9 mouse cellular contexts compared by ENCODE assay signal in the genomic region with DNA sequence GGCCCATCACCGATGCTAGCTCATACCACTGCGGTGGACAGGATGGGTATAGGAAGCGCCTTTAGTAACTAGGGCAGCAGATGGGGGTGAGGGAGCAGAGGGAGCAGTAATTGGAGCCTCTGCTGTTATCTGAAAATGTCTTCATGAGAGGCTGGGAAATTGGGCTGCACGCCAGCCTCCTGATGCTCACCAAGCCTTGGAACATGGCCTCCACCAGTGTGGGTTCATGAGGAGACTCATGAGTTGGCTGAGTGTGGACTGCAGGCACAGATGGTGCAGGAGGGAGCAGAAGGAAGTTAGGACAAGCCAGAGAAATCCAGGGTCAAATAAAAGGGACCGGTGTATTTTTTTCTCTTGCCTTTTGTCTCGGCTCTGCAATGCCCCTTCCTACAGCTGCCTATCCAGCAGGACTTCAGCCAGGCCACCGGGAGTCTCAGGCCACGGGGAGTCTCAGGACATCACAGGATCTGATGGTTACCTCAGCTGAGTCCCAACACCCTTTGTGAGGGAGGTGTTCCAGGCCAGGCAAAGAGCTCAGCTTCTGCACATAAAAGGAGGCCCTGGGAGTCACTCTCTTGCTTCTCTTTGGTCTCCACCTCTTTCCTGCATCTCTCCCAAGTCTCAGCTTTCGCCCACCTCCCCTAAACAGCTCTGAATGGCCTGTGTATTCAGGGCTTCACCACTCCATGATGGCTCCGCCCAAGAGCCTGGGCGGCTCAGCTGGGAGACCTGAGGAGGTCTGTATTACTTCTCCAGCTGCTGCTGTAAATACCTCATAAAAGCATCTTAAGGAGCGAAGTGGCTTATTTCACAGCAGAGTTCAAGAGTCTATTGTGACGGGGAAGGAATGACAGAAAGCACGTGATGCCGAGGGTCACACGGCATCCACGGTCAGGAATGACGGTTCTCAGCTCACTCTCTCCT. TPM values are rescaled to one million over a fixed set of nuclear protein-coding genes. Genes with fewer than 3 reads are reported as not detected.
A peak's percentile ranks its signal among the peaks of the same experiment; 100 is the strongest.
DNase-seq lines count a peak whose midpoint lies in the region; ATAC-seq lines count a peak whose summit lies in the region.
"Had no signal": no experiment of that assay in that cellular context is flagged by ENCODE, and none has a peak within 500 bp of the region (broad histone marks: within the 10 kb centered on the region; RNA-seq: fewer than 3 reads in every experiment).

No protein-coding gene starts in this region.

- 51% methylated on average over 18 of the region's 18 CpGs for WGBS in kidney, embryonic 16.5 days
- 66% methylated on average over 18 of the region's 18 CpGs for WGBS in heart, embryonic 11.5 days (ENCODE audit: insufficient replicate concordance)
- WGBS in limb, embryonic 10.5 days, result 50% methylated on average over 18 of the region's 18 CpGs

- H3K4me1 ChIP-seq in kidney, embryonic 16.5 days (ENCODE audit: insufficient read depth, low read length), result peaks cover 29% of the 10 kb centered on the region
- peaks cover 32% of the 10 kb centered on the region for H3K4me1 ChIP-seq in heart, embryonic 11.5 days (ENCODE audit: control insufficient read depth, insufficient read depth, low read length)
- H3K4me1 ChIP-seq in limb, embryonic 10.5 days, result peaks cover 46% of the 10 kb centered on the region

- H3K27me3 ChIP-seq in kidney, embryonic 16.5 days (ENCODE audit: insufficient read depth, low read length), result no peaks in the 10 kb centered on the region
- H3K27me3 ChIP-seq in heart, embryonic 11.5 days (ENCODE audit: control insufficient read depth, insufficient read depth, low read length), result no peaks in the 10 kb centered on the region
- no peaks in the 10 kb centered on the region; the same call in 1 of the 2 replicates for H3K27me3 ChIP-seq in limb, embryonic 10.5 days (ENCODE audit: low read depth, poor library complexity, severe bottlenecking)

- H3K4me2 ChIP-seq in kidney, embryonic 16.5 days (replicated peaks; ENCODE audit: low read depth, low read length), result no peak overlapping the region
- no peak overlapping the region for H3K4me2 ChIP-seq in heart, embryonic 11.5 days

- no peak overlapping the region for H3K9ac ChIP-seq in kidney, embryonic 16.5 days (replicated peaks; ENCODE audit: low read length)
- no peak overlapping the region for H3K9ac ChIP-seq in heart, embryonic 11.5 days (ENCODE audit: low read depth, low read length)

- H3K27ac ChIP-seq in kidney, embryonic 16.5 days (ENCODE audit: low read length), result no peak overlapping the region
- peak overlapping the region; percentile 46 for H3K27ac ChIP-seq in heart, embryonic 11.5 days (ENCODE audit: low read depth, low read length)
- peak overlapping the region; percentile 84 for H3K27ac ChIP-seq in limb, embryonic 10.5 days

- no peak overlapping the region for H3K4me3 ChIP-seq in kidney, embryonic 16.5 days (ENCODE audit: low read length)
- no peak overlapping the region for H3K4me3 ChIP-seq in heart, embryonic 11.5 days (ENCODE audit: low read depth, low read length)
- H3K4me3 ChIP-seq in limb, embryonic 10.5 days, result no peak overlapping the region

- no peaks in the 10 kb centered on the region for H3K36me3 ChIP-seq in kidney, embryonic 16.5 days (ENCODE audit: insufficient read depth, low read length)
- H3K36me3 ChIP-seq in heart, embryonic 11.5 days (ENCODE audit: control insufficient read depth, insufficient read depth, low read length), result no peaks in the 10 kb centered on the region
- H3K36me3 ChIP-seq in limb, embryonic 10.5 days, result no peaks in the 10 kb centered on the region
- H3K36me3 ChIP-seq: G1E had no signal

- peak; percentile 16; the same call in 1 of the 2 replicates for ATAC-seq in kidney, embryonic 16.5 days (ENCODE audit: low FRiP score, low TSS enrichment)
- ATAC-seq in heart, embryonic 11.5 days (replicated peaks; ENCODE audit: insufficient number of reproducible peaks, low FRiP score, low TSS enrichment), result no peak

- no peak for DNase-seq in kidney, adult 11 months
- peak; percentile 99 for DNase-seq in cerebellum, adult 11-12 months
- DNase-seq in limb, embryonic 10.5 days (ENCODE audit: low spot score), result no peak
- DNase-seq in ovary, postnatal 36 days (ENCODE audit: low spot score), result no peak
- DNase-seq in yolk sac, embryonic 10.5 days (ENCODE audit: low spot score), result no peak
- DNase-seq in right cerebral cortex, adult 2 months (ENCODE audit: low spot score in 2 of 2), result no peak

- H3K9me3 ChIP-seq in kidney, embryonic 16.5 days (ENCODE audit: low read length), result no peaks in the 10 kb centered on the region
- H3K9me3 ChIP-seq in heart, embryonic 11.5 days (replicated peaks; ENCODE audit: control insufficient read depth, low read length), result no peaks in the 10 kb centered on the region
- H3K9me3 ChIP-seq in limb, embryonic 10.5 days (replicated peaks), result no peaks in the 10 kb centered on the region

RNA-seq across cellular contexts. Expression of a gene that starts 23.4 kb away (rescaled TPM):
- polyA plus RNA-seq in kidney, embryonic 16.5 days (2015; fragmentation: Nextera tagmentation; extraction: Ambion mirVana), result 41.6 and 42.7 TPM in 2 replicates
- polyA plus RNA-seq in heart, embryonic 11.5 days (2014; fragmentation: Nextera tagmentation; extraction: Ambion mirVana), result 21.9 and 23.4 TPM in 2 replicates
- 7.0 and 10.8 TPM in 2 replicates for polyA plus RNA-seq in limb, embryonic 10.5 days (2016; fragmentation: Nextera tagmentation; extraction: Ambion mirVana)
- polyA plus RNA-seq: G1E had no signal

RNA-seq across cellular contexts. Expression of a gene that starts 45.8 kb away (rescaled TPM):
- 0.74 and 1.0 TPM in 2 replicates for polyA plus RNA-seq in kidney, embryonic 16.5 days (2015; fragmentation: Nextera tagmentation; extraction: Ambion mirVana)
- polyA plus RNA-seq in heart, embryonic 11.5 days (2014; fragmentation: Nextera tagmentation; extraction: Ambion mirVana), result 3.8 and 7.1 TPM in 2 replicates
- polyA plus RNA-seq in limb, embryonic 10.5 days (2016; fragmentation: Nextera tagmentation; extraction: Ambion mirVana), result 0.19 and 0.24 TPM in 2 replicates
- polyA plus RNA-seq: G1E had no signal
